Mouse (Mus musculus) telencephalon, adult 2 months (tissue): ENCODE measurements around the gene Lyzl4.

Source experiments
- DNase-seq: peaks from one replicate; pipeline ENCODE4 v3.0.0-alpha.2; 2011; ENCODE audit warnings: low read depth, low spot score

Lyzl4 gene

GRCm38 (mm10) chr9:121532626-121533025 lies 109.3 kb downstream of the Lyzl4 start:
- no peak for DNase-seq

GRCm38 (mm10) chr9:121528605-121529357 lies 113.1 kb downstream of the Lyzl4 start:
- DNase-seq = no peak
